Mouse (Mus musculus): ENCODE measurements around the gene Src. TPM values are rescaled to one million over a fixed set of nuclear protein-coding genes. Genes with fewer than 3 reads are reported as not detected.

Gene Src
- polyA plus RNA-seq, 1 experiment from 2014 or later = 1.8 TPM

- WGBS (ENCODE audit: insufficient replicate concordance) = 60% methylated on average over 5 of the region's 5 CpGs
- peak overlapping the region; percentile 63 for H3K27ac ChIP-seq (ENCODE audit: low read depth)
- no peak overlapping the region for H3K9ac ChIP-seq (replicated peaks)
Measured at GRCm38 (mm10) chr2:157395371-157395770, 22.9 kb upstream of the Src start.

GRCm38 (mm10) chr2:157395960-157396359 lies 22.3 kb upstream of the Src start:
- WGBS (ENCODE audit: insufficient replicate concordance) = 42% methylated on average over 13 of the region's 13 CpGs
- Histone ChIP-seq H3K4me3 (ENCODE audit: low read depth, low read length) (no peak overlapping the region), H3K27ac (ENCODE audit: low read depth) (peak overlapping the region; percentile 63), H3K36me3 (replicated peaks; ENCODE audit: insufficient read depth, low read length) (peaks cover 8% of the 10 kb centered on the region; the same call in 1 of the 2 replicates), H3K27me3 (ENCODE audit: insufficient read depth, low read length) (no peaks in the 10 kb centered on the region), H3K4me1 (ENCODE audit: insufficient read depth) (peaks cover 5% of the 10 kb centered on the region; the same call in 1 of the 2 replicates), H3K9me3 (ENCODE audit: low read length) (no peaks in the 10 kb centered on the region), H3K4me2 (ENCODE audit: low read depth, low read length) (no peak overlapping the region), H3K9ac (replicated peaks) (no peak overlapping the region)
- DNase-seq = peak; percentile 36
- TF ChIP-seq EP300 (IDR thresholded peaks at IDR 0.05; ENCODE audit: low read depth) (no peak), CTCF (IDR thresholded peaks at IDR 0.05; ENCODE audit: low read depth) (no peak)
- ATAC-seq = peak; percentile 71

More at GRCm38 (mm10) chr2:157395371-157395770, 22.9 kb upstream of the Src start:
- H3K4me2 ChIP-seq (ENCODE audit: low read depth, low read length) = peak overlapping the region; percentile 45
- no peak for ATAC-seq
- DNase-seq = no peak
- H3K9me3 ChIP-seq (ENCODE audit: low read length) = no peaks in the 10 kb centered on the region
- TF ChIP-seq CTCF (IDR thresholded peaks at IDR 0.05; ENCODE audit: low read depth) (no peak), EP300 (IDR thresholded peaks at IDR 0.05; ENCODE audit: low read depth) (no peak)
- H3K27me3 ChIP-seq (ENCODE audit: insufficient read depth, low read length) = no peaks in the 10 kb centered on the region
- H3K36me3 ChIP-seq (replicated peaks; ENCODE audit: insufficient read depth, low read length) = peaks cover 8% of the 10 kb centered on the region; the same call in 1 of the 2 replicates
- no peak overlapping the region for H3K4me3 ChIP-seq (ENCODE audit: low read depth, low read length)
- peaks cover 5% of the 10 kb centered on the region; the same call in 1 of the 2 replicates for H3K4me1 ChIP-seq (ENCODE audit: insufficient read depth)

- 69% methylated on average over 4 of the region's 4 CpGs for WGBS (ENCODE audit: insufficient replicate concordance)
- TF ChIP-seq CTCF (IDR thresholded peaks at IDR 0.05; ENCODE audit: low read depth) (no peak), EP300 (IDR thresholded peaks at IDR 0.05; ENCODE audit: low read depth) (no peak)
- H3K27ac ChIP-seq (ENCODE audit: low read depth) = no peak overlapping the region
- peaks cover 5% of the 10 kb centered on the region; the same call in 1 of the 2 replicates for H3K4me1 ChIP-seq (ENCODE audit: insufficient read depth)
- H3K27me3 ChIP-seq (ENCODE audit: insufficient read depth, low read length) = no peaks in the 10 kb centered on the region
- no peak overlapping the region for H3K9ac ChIP-seq (replicated peaks)
- no peak for DNase-seq
- no peak for ATAC-seq
- no peak overlapping the region for H3K4me2 ChIP-seq (ENCODE audit: low read depth, low read length)
- no peaks in the 10 kb centered on the region for H3K9me3 ChIP-seq (ENCODE audit: low read length)
- peaks cover 8% of the 10 kb centered on the region; the same call in 1 of the 2 replicates for H3K36me3 ChIP-seq (replicated peaks; ENCODE audit: insufficient read depth, low read length)
- H3K4me3 ChIP-seq (ENCODE audit: low read depth, low read length) = no peak overlapping the region
Measured at GRCm38 (mm10) chr2:157397376-157397775, 20.9 kb upstream of the Src start.

GRCm38 (mm10) chr2:157398539-157398938 lies 19.7 kb upstream of the Src start:
- 0 out of 2 replicates have a peak, but pooled peaks have one; percentile 2 for TF ChIP-seq CTCF (IDR thresholded peaks at IDR 0.05; ENCODE audit: low read depth)
- no peak for TF ChIP-seq EP300 (IDR thresholded peaks at IDR 0.05; ENCODE audit: low read depth)
- Histone ChIP-seq H3K36me3 (replicated peaks; ENCODE audit: insufficient read depth, low read length) (peaks cover 8% of the 10 kb centered on the region; the same call in 1 of the 2 replicates), H3K4me2 (ENCODE audit: low read depth, low read length) (no peak overlapping the region), H3K27ac (ENCODE audit: low read depth) (no peak overlapping the region), H3K9ac (replicated peaks) (no peak overlapping the region), H3K9me3 (ENCODE audit: low read length) (no peaks in the 10 kb centered on the region), H3K4me1 (ENCODE audit: insufficient read depth) (peaks cover 5% of the 10 kb centered on the region; the same call in 1 of the 2 replicates), H3K27me3 (ENCODE audit: insufficient read depth, low read length) (no peaks in the 10 kb centered on the region), H3K4me3 (ENCODE audit: low read depth, low read length) (no peak overlapping the region)
- DNase-seq (no peak), ATAC-seq (no peak)
- WGBS (ENCODE audit: insufficient replicate concordance) = 89% methylated on average over 4 of the region's 4 CpGs

- Histone ChIP-seq H3K4me1 (ENCODE audit: insufficient read depth) (no peaks in the 10 kb centered on the region), H3K27ac (ENCODE audit: low read depth) (no peak overlapping the region), H3K4me3 (ENCODE audit: low read depth, low read length) (no peak overlapping the region), H3K4me2 (ENCODE audit: low read depth, low read length) (no peak overlapping the region), H3K27me3 (ENCODE audit: insufficient read depth, low read length) (no peaks in the 10 kb centered on the region), H3K9me3 (ENCODE audit: low read length) (no peaks in the 10 kb centered on the region), H3K9ac (replicated peaks) (no peak overlapping the region), H3K36me3 (replicated peaks; ENCODE audit: insufficient read depth, low read length) (peaks cover 8% of the 10 kb centered on the region; the same call in 1 of the 2 replicates)
- 78% methylated on average over 10 of the region's 10 CpGs for WGBS (ENCODE audit: insufficient replicate concordance)
- no peak for DNase-seq
- TF ChIP-seq EP300 (IDR thresholded peaks at IDR 0.05; ENCODE audit: low read depth) (no peak), CTCF (IDR thresholded peaks at IDR 0.05; ENCODE audit: low read depth) (no peak)
- ATAC-seq = no peak
Measured at GRCm38 (mm10) chr2:157399797-157400196, 18.4 kb upstream of the Src start.

GRCm38 (mm10) chr2:157400491-157400890 lies 17.8 kb upstream of the Src start:
- peaks cover 8% of the 10 kb centered on the region; the same call in 1 of the 2 replicates for H3K36me3 ChIP-seq (replicated peaks; ENCODE audit: insufficient read depth, low read length)
- 78% methylated on average over 6 of the region's 6 CpGs for WGBS (ENCODE audit: insufficient replicate concordance)
- H3K27me3 ChIP-seq (ENCODE audit: insufficient read depth, low read length) = no peaks in the 10 kb centered on the region
- H3K4me3 ChIP-seq (ENCODE audit: low read depth, low read length) = no peak overlapping the region
- ATAC-seq (no peak), DNase-seq (no peak)
- H3K9ac ChIP-seq (replicated peaks) = no peak overlapping the region
- no peak overlapping the region for H3K4me2 ChIP-seq (ENCODE audit: low read depth, low read length)
- H3K4me1 ChIP-seq (ENCODE audit: insufficient read depth) = no peaks in the 10 kb centered on the region
- H3K27ac ChIP-seq (ENCODE audit: low read depth) = no peak overlapping the region
- H3K9me3 ChIP-seq (ENCODE audit: low read length) = no peaks in the 10 kb centered on the region
- TF ChIP-seq EP300 (IDR thresholded peaks at IDR 0.05; ENCODE audit: low read depth) (no peak), CTCF (IDR thresholded peaks at IDR 0.05; ENCODE audit: low read depth) (no peak)
